Mouse (Mus musculus) liver, adult 2 months (tissue): ENCODE measurements around the gene Ttc34. TPM values are rescaled to one million over a fixed set of nuclear protein-coding genes. Genes with fewer than 3 reads are reported as not detected.

Experiments used
- DNase-seq: peaks from one replicate; pipeline ENCODE4 v3.0.0-alpha.2; 2011; ENCODE audit warnings: low read depth, low spot score; ENCODE audit errors: extremely low read depth
- H3K27ac ChIP-seq: fragments of 200-500 bp; replicated peaks from 2 replicates; pipeline ENCODE4 v1.5.1; 2012; ENCODE audit warnings: low read depth, mild to moderate bottlenecking, control low read depth, inconsistent platforms, low read length; ENCODE audit not compliant: insufficient read depth
- H3K27me3 ChIP-seq: fragments of 200-500 bp; 2 replicates; pipeline ENCODE4 v1.6.1; 2012; ENCODE audit warnings: mild to moderate bottlenecking, moderate library complexity, low read length, inconsistent platforms; ENCODE audit not compliant: control insufficient read depth, insufficient read depth
- H3K36me3 ChIP-seq: fragments of 200-500 bp; 2 replicates; pipeline ENCODE4 v1.6.1; 2012; ENCODE audit warnings: low read length, inconsistent platforms; ENCODE audit not compliant: control insufficient read depth, insufficient read depth
- H3K4me1 ChIP-seq: fragments of 200-500 bp; 2 replicates; pipeline ENCODE4 v1.6.1; 2011; ENCODE audit warnings: low read length; ENCODE audit not compliant: control insufficient read depth, insufficient read depth
- H3K4me3 ChIP-seq: fragments of 200-500 bp; 2 replicates; pipeline ENCODE4 v1.5.1; 2011; ENCODE audit warnings: low read depth, mild to moderate bottlenecking, control low read depth, low read length, moderate library complexity; ENCODE audit not compliant: insufficient read depth
- H3K79me2 ChIP-seq: fragments of 200-500 bp; 2 replicates; pipeline ENCODE4 v1.6.1; 2012; ENCODE audit warnings: inconsistent platforms, mild to moderate bottlenecking, low read length, moderate library complexity; ENCODE audit not compliant: control insufficient read depth, insufficient read depth
- H3K9ac ChIP-seq: fragments of 200-500 bp; 2 replicates; pipeline ENCODE4 v1.6.1; 2012; ENCODE audit warnings: low read depth, mild to moderate bottlenecking, control low read depth, inconsistent platforms, low read length
- CTCF ChIP-seq: fragments of 200-500 bp; IDR thresholded peaks from 2 replicates; pipeline ENCODE4 v1.5.1; 2011; ENCODE audit warnings: low read depth, low read length, control low read depth
- POLR2A ChIP-seq: fragments of 200-500 bp; IDR thresholded peaks from 2 replicates; pipeline ENCODE4 v1.6.1; 2011; ENCODE audit warnings: low read length, control low read depth; ENCODE audit not compliant: insufficient read depth; ENCODE audit errors: extremely low read depth
- WGBS: fragments of 180-500 bp; shearing (Covaris S2); methylation state at CpG from one replicate; pipeline ENCODE4 v1.1.7; 2018; 5-methylcytosine and 5-hydroxymethylcytosine counted together
- polyA plus RNA-seq: library from polyadenylated mRNA; depleted of rRNA; stranded (reverse); fragments of >200 nt; gene quantifications from 2 replicates; pipeline ENCODE4 v1.2.3, GENCODE M21; 2012
- total RNA-seq: library from RNA; depleted of rRNA; stranded (reverse); fragments of >200 nt; gene quantifications from 2 replicates; pipeline ENCODE4 v1.2.3, GENCODE M21; 2014

The Ttc34 gene
- total and polyA plus RNA-seq, 2 experiments, result 0.05 TPM; not detected in 1

GRCm38 (mm10) chr4:154907833-154908232 is 70.6 kb downstream of the Ttc34 start:
- no peaks in the 10 kb centered on the region for H3K36me3 ChIP-seq
- no peak overlapping the region for H3K9ac ChIP-seq
- H3K27me3 ChIP-seq, result no peaks in the 10 kb centered on the region
- DNase-seq, result peak; percentile 64
- 41% methylated on average over 17 of the region's 17 CpGs for WGBS
- TF ChIP-seq CTCF (peak; percentile 91), POLR2A (no peak)
- H3K27ac ChIP-seq, result no peak overlapping the region
- no peak overlapping the region for H3K4me3 ChIP-seq
- peaks cover 8% of the 10 kb centered on the region for H3K4me1 ChIP-seq
- no peaks in the 10 kb centered on the region for H3K79me2 ChIP-seq

- peaks cover 8% of the 10 kb centered on the region for H3K4me1 ChIP-seq
Observed at GRCm38 (mm10) chr4:154908490-154908889, 71.2 kb downstream of the Ttc34 start.

GRCm38 (mm10) chr4:154910606-154911522 is 73.6 kb downstream of the Ttc34 start:
- H3K4me3 ChIP-seq, result no peak overlapping the region
- H3K9ac ChIP-seq, result no peak overlapping the region
- no peaks in the 10 kb centered on the region for H3K27me3 ChIP-seq
- H3K79me2 ChIP-seq, result no peaks in the 10 kb centered on the region
- DNase-seq, result peak; percentile 95
- peak overlapping the region; percentile 63 for H3K27ac ChIP-seq
- TF ChIP-seq POLR2A (no peak), CTCF (no peak)
- 15% methylated on average over 15 of the region's 15 CpGs for whole genome bisulfite sequencing
- no peaks in the 10 kb centered on the region for H3K36me3 ChIP-seq
- H3K4me1 ChIP-seq, result peaks cover 8% of the 10 kb centered on the region

More at GRCm38 (mm10) chr4:154908490-154908889, 71.2 kb downstream of the Ttc34 start:
- H3K27me3 ChIP-seq, result no peaks in the 10 kb centered on the region
- TF ChIP-seq POLR2A (no peak), CTCF (no peak)
- no peak overlapping the region for H3K4me3 ChIP-seq
- H3K27ac ChIP-seq, result no peak overlapping the region
- no peak for DNase-seq
- no peaks in the 10 kb centered on the region for H3K36me3 ChIP-seq
- WGBS, result 82% methylated on average over 5 of the region's 5 CpGs
- H3K79me2 ChIP-seq, result no peaks in the 10 kb centered on the region
- H3K9ac ChIP-seq, result no peak overlapping the region

- no peaks in the 10 kb centered on the region for H3K79me2 ChIP-seq
- peaks cover 8% of the 10 kb centered on the region for H3K4me1 ChIP-seq
- TF ChIP-seq CTCF, result no peak
- TF ChIP-seq POLR2A, result no peak
- WGBS, result 73% methylated on average over 2 of the region's 2 CpGs
- no peak overlapping the region for H3K9ac ChIP-seq
- no peaks in the 10 kb centered on the region for H3K27me3 ChIP-seq
- H3K36me3 ChIP-seq, result 0 out of 2 replicates have a peak, but pooled peaks cover 1% of the 10 kb centered on the region
- no peak overlapping the region for H3K4me3 ChIP-seq
- H3K27ac ChIP-seq, result no peak overlapping the region
- no peak for DNase-seq
Observed at GRCm38 (mm10) chr4:154911644-154912043, 74.4 kb downstream of the Ttc34 start.

- H3K4me1 ChIP-seq, result peaks cover 8% of the 10 kb centered on the region
- no peak overlapping the region for H3K9ac ChIP-seq
- WGBS, result 96% methylated on average over 3 of the region's 3 CpGs
- H3K27me3 ChIP-seq, result no peaks in the 10 kb centered on the region
- no peak for DNase-seq
- H3K27ac ChIP-seq, result no peak overlapping the region
- no peak overlapping the region for H3K4me3 ChIP-seq
- TF ChIP-seq POLR2A (no peak), CTCF (no peak)
- H3K36me3 ChIP-seq, result peaks cover 13% of the 10 kb centered on the region; the same call in 1 of the 2 replicates
- H3K79me2 ChIP-seq, result no peaks in the 10 kb centered on the region
Observed at GRCm38 (mm10) chr4:154913845-154914244, 76.6 kb downstream of the Ttc34 start.

- no peak overlapping the region for H3K27ac ChIP-seq
- H3K4me1 ChIP-seq, result peaks cover 8% of the 10 kb centered on the region
- no peaks in the 10 kb centered on the region for H3K79me2 ChIP-seq
- TF ChIP-seq POLR2A (no peak), CTCF (no peak)
- no peak overlapping the region for H3K4me3 ChIP-seq
- 99% methylated on average over 4 of the region's 4 CpGs for WGBS
- H3K27me3 ChIP-seq, result no peaks in the 10 kb centered on the region
- H3K36me3 ChIP-seq, result peaks cover 13% of the 10 kb centered on the region; the same call in 1 of the 2 replicates
- no peak for DNase-seq
- H3K9ac ChIP-seq, result no peak overlapping the region
Observed at GRCm38 (mm10) chr4:154914252-154914651, 77.0 kb downstream of the Ttc34 start.
